Comparison of ENCODE assay signal across 8 mouse cellular contexts in genomic region chr2:29934906-29935599, GRCm38 (mm10). TPM values are rescaled to one million over a fixed set of nuclear protein-coding genes. Genes with fewer than 3 reads are reported as not detected.
DNase-seq lines count a peak whose midpoint lies in the region; ATAC-seq and TF ChIP-seq lines count a peak whose summit lies in the region.

Gene Gle1, plus strand, starts transcription at chr2:29935426.

- H3K9me3 ChIP-seq in embryonic facial prominence, embryonic 14.5 days (ENCODE audit: control insufficient read depth, low read length), result no peaks in the 10 kb centered on the region
- no peaks in the 10 kb centered on the region for H3K9me3 ChIP-seq in limb, embryonic 13.5 days
- H3K9me3 ChIP-seq in midbrain, embryonic 16.5 days (replicated peaks; ENCODE audit: control insufficient read depth, low read length, poor library complexity, severe bottlenecking), result no peaks in the 10 kb centered on the region

- peak; percentile 85 for TF ChIP-seq CTCF in heart, adult 2 months (IDR thresholded peaks at IDR 0.05)

- H3K27ac ChIP-seq in embryonic facial prominence, embryonic 14.5 days (replicated peaks; ENCODE audit: low read depth, low read length), result peak within 1 kb of the TSS; percentile 82
- peak within 1 kb of the TSS; percentile 72 for H3K27ac ChIP-seq in heart, adult 2 months
- peak within 1 kb of the TSS; percentile 81 for H3K27ac ChIP-seq in limb, embryonic 13.5 days
- H3K27ac ChIP-seq in midbrain, embryonic 16.5 days (ENCODE audit: low read length), result peak within 1 kb of the TSS; percentile 90

- H3K27me3 ChIP-seq in embryonic facial prominence, embryonic 14.5 days (replicated peaks; ENCODE audit: control insufficient read depth, insufficient read depth, low read length), result no peaks in the 10 kb centered on the region
- H3K27me3 ChIP-seq in heart, adult 2 months (ENCODE audit: control insufficient read depth, insufficient read depth, low read length), result no peaks in the 10 kb centered on the region
- H3K27me3 ChIP-seq in limb, embryonic 13.5 days, result no peaks in the 10 kb centered on the region
- no peaks in the 10 kb centered on the region for H3K27me3 ChIP-seq in midbrain, embryonic 16.5 days (ENCODE audit: control insufficient read depth, insufficient read depth, low read depth, low read length)

- intact Hi-C loops in heart, adult 2 months (cut with DNase I), result loop anchor here (1.0 to 2.0 kb wide), 2 partner anchors 30 to 41 kb away; partner anchors contain the start of gene Sptan1

- peaks cover 7% of the 10 kb centered on the region for H3K4me1 ChIP-seq in embryonic facial prominence, embryonic 14.5 days (ENCODE audit: control insufficient read depth, insufficient read depth, low read length)
- H3K4me1 ChIP-seq in heart, adult 2 months (ENCODE audit: control insufficient read depth, insufficient read depth, low read length), result peaks cover 4% of the 10 kb centered on the region
- peaks cover 7% of the 10 kb centered on the region for H3K4me1 ChIP-seq in limb, embryonic 13.5 days
- peaks cover 7% of the 10 kb centered on the region for H3K4me1 ChIP-seq in midbrain, embryonic 16.5 days (ENCODE audit: control insufficient read depth, insufficient read depth, low read length)

- TF ChIP-seq EP300 in heart, adult 2 months (IDR thresholded peaks at IDR 0.05; ENCODE audit: insufficient read depth, low read depth, low read length), result peak; percentile 55; the same call in 1 of the 2 replicates

- peak within 1 kb of the TSS; percentile 73 for H3K4me2 ChIP-seq in embryonic facial prominence, embryonic 14.5 days (ENCODE audit: low read depth, low read length)
- peak within 1 kb of the TSS; percentile 82 for H3K4me2 ChIP-seq in limb, embryonic 13.5 days (replicated peaks)
- peak within 1 kb of the TSS; percentile 67 for H3K4me2 ChIP-seq in midbrain, embryonic 16.5 days (ENCODE audit: low read length)

- peak within 1 kb of the TSS; percentile 67 for H3K9ac ChIP-seq in embryonic facial prominence, embryonic 14.5 days (ENCODE audit: low read depth, low read length)
- H3K9ac ChIP-seq in heart, adult 2 months (ENCODE audit: low read depth, low read length), result peak within 1 kb of the TSS; percentile 98
- H3K9ac ChIP-seq in limb, embryonic 13.5 days, result peak within 1 kb of the TSS; percentile 73
- peak within 1 kb of the TSS; percentile 66 for H3K9ac ChIP-seq in midbrain, embryonic 16.5 days (ENCODE audit: low read depth, low read length)

- 4% methylated on average over 35 of the region's 44 CpGs for WGBS in embryonic facial prominence, embryonic 14.5 days
- WGBS in heart, adult 2 months, result 2% methylated on average over 44 of the region's 44 CpGs
- WGBS in limb, embryonic 13.5 days, result 2% methylated on average over 44 of the region's 44 CpGs
- WGBS in midbrain, embryonic 16.5 days, result 3% methylated on average over 44 of the region's 44 CpGs

- ATAC-seq in embryonic facial prominence, embryonic 14.5 days (ENCODE audit: low read depth), result peak; percentile 97
- peak; percentile 97 for ATAC-seq in limb, embryonic 13.5 days (ENCODE audit: low FRiP score, low read depth)
- peak; percentile 99 for ATAC-seq in midbrain, embryonic 16.5 days

- H3K36me3 ChIP-seq in embryonic facial prominence, embryonic 14.5 days (ENCODE audit: control insufficient read depth, insufficient read depth, low read length), result peaks cover 45% of the 10 kb centered on the region
- H3K36me3 ChIP-seq in heart, adult 2 months (ENCODE audit: control insufficient read depth, insufficient read depth, low read length), result peaks cover 3% of the 10 kb centered on the region; the same call in 1 of the 2 replicates
- H3K36me3 ChIP-seq in limb, embryonic 13.5 days, result peaks cover 45% of the 10 kb centered on the region
- peaks cover 24% of the 10 kb centered on the region for H3K36me3 ChIP-seq in midbrain, embryonic 16.5 days (ENCODE audit: control insufficient read depth, insufficient read depth, low read length)

- peak; percentile 91 for DNase-seq in 3T3-L1 (ENCODE audit: low read depth, low spot score)
- DNase-seq in adrenal gland, postnatal 4 days (ENCODE audit: low spot score in 2 of 2), result peak; percentile 94 to 95
- peak; percentile 96 for DNase-seq in embryonic facial prominence, embryonic 14.5 days (ENCODE audit: low spot score)
- peak; percentile 96 to 99 for DNase-seq in heart, adult 2 months
- peak; percentile 96 to 97 for DNase-seq in kidney, adult 8-10 months
- peak; percentile 97 to 98 for DNase-seq in spleen, postnatal 10 days (ENCODE audit: low spot score in 2 of 2)

- peaks cover 4% of the 10 kb centered on the region for H3K79me2 ChIP-seq in heart, adult 2 months (replicated peaks; ENCODE audit: control insufficient read depth, insufficient read depth, low read length)

- TF ChIP-seq POLR2A in heart, adult 2 months (IDR thresholded peaks at IDR 0.05; ENCODE audit: insufficient read depth, low read depth, low read length), result peak; percentile 83

- H3K4me3 ChIP-seq in embryonic facial prominence, embryonic 14.5 days (ENCODE audit: low read depth, low read length), result peak within 1 kb of the TSS; percentile 72
- H3K4me3 ChIP-seq in heart, adult 2 months, result peak within 1 kb of the TSS; percentile 95
- peak within 1 kb of the TSS; percentile 95 for H3K4me3 ChIP-seq in limb, embryonic 13.5 days
- H3K4me3 ChIP-seq in midbrain, embryonic 16.5 days (ENCODE audit: low read depth, low read length), result peak within 1 kb of the TSS; percentile 74

RNA-seq across cellular contexts. Expression of gene Gle1, which starts in this region (rescaled TPM):
- 10 to 100 TPM; 41.4 to 44.6 TPM for total RNA-seq in adrenal gland, postnatal 4 days (2021)
- 44.1 and 54.0 TPM in 2 replicates for polyA plus RNA-seq in embryonic facial prominence, embryonic 14.5 days (2014; fragmentation: Nextera tagmentation; extraction: Ambion mirVana)
- 10 to 100 TPM; 23.8 to 25.6 TPM for total RNA-seq in heart, adult 2 months (2021)
- polyA plus RNA-seq in heart, adult 2 months (2012; rRNA removed), result 14.9 and 25.5 TPM in 2 replicates
- 74.2 and 75.1 TPM in 2 replicates for polyA plus RNA-seq in limb, embryonic 13.5 days (2015; fragmentation: Nextera tagmentation; extraction: Ambion mirVana)
- 65.3 and 72.9 TPM in 2 replicates for polyA plus RNA-seq in midbrain, embryonic 16.5 days (2015; fragmentation: Nextera tagmentation; extraction: Ambion mirVana)

Comparison
In these comparisons a context has a peak if more than half of its experiments do, and no peak if none do; other contexts are left out.
1. Peak in every context shown above with its lines: DNase-seq, ATAC-seq, H3K4me3 ChIP-seq and H3K27ac ChIP-seq.